Mouse (Mus musculus) heart, adult 8-10 months (tissue): ENCODE data around the gene Dand5. TPM values are rescaled to one million over a fixed set of nuclear protein-coding genes. Genes with fewer than 3 reads are reported as not detected.
A peak's percentile ranks its signal among the peaks of the same experiment; 100 is the strongest.

ENCODE experiments used
- DNase-seq: peaks from one replicate; pipeline ENCODE4 v3.0.0; 2022; ENCODE audit warnings: low spot score
- total RNA-seq, 4 experiments: library from RNA; stranded (reverse); gene quantifications; 2 replicates each; pipeline ENCODE4 v1.2.4; 2022

The Dand5 gene
- 10 to 100 TPM; 10.3 to 13.2 (median 12.0) TPM for total RNA-seq

- DNase-seq: no peak
Measured at GRCm38 (mm10) chr8:84822723-84823122, at the start of gene Dand5. Dand5 (minus strand) TSS chr8:84822823.

GRCm38 (mm10) chr8:84871376-84872308 lies 49.0 kb upstream of the Dand5 start, which contains the start of gene Syce2:
Syce2 (plus strand) TSS chr8:84872111.
- DNase-seq: peak; percentile 37

GRCm38 (mm10) chr8:84856864-84857441 lies 34.3 kb upstream of the Dand5 start, which contains the start of gene Farsa:
Farsa (plus strand) TSS chr8:84856989.
- peak; percentile 95 for DNase-seq

GRCm38 (mm10) chr8:84856434-84856833 lies 33.8 kb upstream of the Dand5 start:
- DNase-seq: no peak

- no peak for DNase-seq
Measured at GRCm38 (mm10) chr8:84847684-84848435, 25.2 kb upstream of the Dand5 start.

- peak; percentile 100 for DNase-seq
Measured at GRCm38 (mm10) chr8:84846722-84847572, 24.3 kb upstream of the Dand5 start, which contains the start of gene Calr. Calr (minus strand) TSS chr8:84846934.

GRCm38 (mm10) chr8:84846094-84846721 lies 23.6 kb upstream of the Dand5 start:
- no peak for DNase-seq

- no peak for DNase-seq
Measured at GRCm38 (mm10) chr8:84845355-84846093, 22.9 kb upstream of the Dand5 start.

GRCm38 (mm10) chr8:84844397-84845070 lies 21.9 kb upstream of the Dand5 start:
- DNase-seq: no peak

GRCm38 (mm10) chr8:84841514-84841913 lies 18.9 kb upstream of the Dand5 start:
- no peak for DNase-seq

- DNase-seq: peak; percentile 90
Measured at GRCm38 (mm10) chr8:84840248-84840999, 17.8 kb upstream of the Dand5 start, which contains the start of gene Rad23a. Rad23a (minus strand) TSS chr8:84840665.

GRCm38 (mm10) chr8:84839875-84840247 lies 17.2 kb upstream of the Dand5 start:
- no peak for DNase-seq

- DNase-seq: no peak
Measured at GRCm38 (mm10) chr8:84839411-84839810, 16.8 kb upstream of the Dand5 start.

GRCm38 (mm10) chr8:84838513-84838912 lies 15.9 kb upstream of the Dand5 start:
- no peak for DNase-seq

- DNase-seq: no peak
Measured at GRCm38 (mm10) chr8:84837912-84838470, 15.4 kb upstream of the Dand5 start.

- DNase-seq: no peak
Measured at GRCm38 (mm10) chr8:84837149-84837911, 14.7 kb upstream of the Dand5 start.
